ENCODE assay signal across 8 mouse cellular contexts in the genomic region with DNA sequence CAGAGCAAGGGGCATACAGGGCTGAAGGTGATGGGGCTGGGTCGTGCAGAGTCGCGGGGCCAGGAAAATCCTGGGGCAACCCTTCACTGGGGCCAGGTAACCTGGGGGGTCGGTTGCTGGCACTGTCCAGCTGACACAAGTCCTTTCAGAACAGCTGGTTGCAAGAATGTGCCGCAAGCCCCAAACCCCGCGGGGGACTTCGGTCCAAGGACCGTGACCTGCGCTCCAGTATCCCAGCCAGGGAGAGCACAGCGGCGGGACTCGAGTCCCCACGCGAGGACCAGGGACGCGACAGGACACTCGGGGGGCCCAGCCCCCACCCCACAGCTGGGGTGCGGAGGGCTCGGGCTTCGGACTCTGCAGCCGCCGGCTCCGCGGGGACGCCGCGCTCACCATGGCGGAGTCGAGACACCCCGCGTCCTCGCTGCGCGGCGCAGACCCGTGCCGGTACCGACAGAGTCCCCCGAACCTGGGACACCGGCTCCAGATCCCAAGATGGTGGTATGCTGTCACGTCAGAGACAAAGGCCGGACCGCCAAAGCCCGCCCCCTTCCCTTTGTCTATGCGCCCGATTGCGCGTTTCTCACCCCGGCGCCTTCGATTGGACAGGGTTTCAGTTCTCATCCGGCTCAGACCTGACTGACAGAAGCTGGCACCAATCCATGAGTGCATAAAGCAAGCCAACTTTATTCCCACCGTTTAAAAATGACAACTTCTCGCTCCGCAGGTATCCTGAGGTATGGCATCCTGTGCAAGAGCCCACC. TPM values are rescaled to one million over a fixed set of nuclear protein-coding genes. Genes with fewer than 3 reads are reported as not detected.
DNase-seq lines count a peak whose midpoint lies in the region; ATAC-seq and TF ChIP-seq lines count a peak whose summit lies in the region.

Zfp810 (minus strand) TSS at position 493 of the 764 bp plus-strand sequence.

- peak; percentile 70 for TF ChIP-seq POLR2A in thymus, adult 2 months (IDR thresholded peaks at IDR 0.05; ENCODE audit: control insufficient read depth, extremely low read depth, insufficient read depth, low read length, poor library complexity)

- POLR2A ChIA-PET in Patski (lab: Charles Lee) = interaction anchor here (1.1 kb wide), 1 partner anchor 83 kb away, joined by 5 read pairs; no protein-coding TSS in a partner anchor

- H3K4me3 ChIP-seq in hindbrain, embryonic 11.5 days (ENCODE audit: low read depth, low read length) = peak within 1 kb of the TSS; percentile 71
- H3K4me3 ChIP-seq in lung, embryonic 16.5 days (ENCODE audit: low read length) = peak within 1 kb of the TSS; percentile 82
- peak within 1 kb of the TSS; percentile 81 for H3K4me3 ChIP-seq in thymus, adult 2 months (ENCODE audit: control insufficient read depth, insufficient read depth, low read length)

- H3K4me2 ChIP-seq in hindbrain, embryonic 11.5 days (replicated peaks; ENCODE audit: low read depth, low read length) = peak within 1 kb of the TSS; percentile 76
- peak within 1 kb of the TSS; percentile 78 for H3K4me2 ChIP-seq in lung, embryonic 16.5 days (ENCODE audit: low read depth, low read length)

- peaks cover 16% of the 10 kb centered on the region for H3K36me3 ChIP-seq in hindbrain, embryonic 11.5 days (ENCODE audit: control insufficient read depth, insufficient read depth, low read length)
- peaks cover 21% of the 10 kb centered on the region for H3K36me3 ChIP-seq in lung, embryonic 16.5 days (ENCODE audit: control insufficient read depth, insufficient read depth, low read length)
- H3K36me3 ChIP-seq in thymus, adult 2 months (ENCODE audit: control insufficient read depth, insufficient read depth, low read length) = peaks cover 7% of the 10 kb centered on the region

- no peak for TF ChIP-seq CTCF in Patski (IDR thresholded peaks at IDR 0.05)
- no peak for TF ChIP-seq CTCF in thymus, adult 2 months (IDR thresholded peaks at IDR 0.05; ENCODE audit: borderline replicate concordance, control insufficient read depth, extremely low read depth, insufficient read depth, low read length, poor library complexity)

- peak within 1 kb of the TSS; percentile 66 for H3K27ac ChIP-seq in hindbrain, embryonic 11.5 days (ENCODE audit: low read depth, low read length)
- H3K27ac ChIP-seq in lung, embryonic 16.5 days (ENCODE audit: low read length) = peak within 1 kb of the TSS; percentile 79
- H3K27ac ChIP-seq in thymus, adult 2 months (ENCODE audit: control insufficient read depth, insufficient read depth, low read length) = peak within 1 kb of the TSS; percentile 26; the same call in 1 of the 2 replicates

- peak; percentile 84 for DNase-seq in Patski (ENCODE audit: low read depth, low spot score)
- DNase-seq in cerebellum, postnatal 14 days = peak; percentile 96 to 97
- DNase-seq in frontal cortex, postnatal 10 days (ENCODE audit: low spot score in 2 of 2) = peak; percentile 92 to 94
- DNase-seq in hindbrain, embryonic 11.5 days (ENCODE audit: low spot score) = peak; percentile 95
- DNase-seq in layer of hippocampus, adult 9-11 months = peak; percentile 96
- DNase-seq in ovary, adult 18-20 months (ENCODE audit: low spot score) = peak; percentile 90
- peak; percentile 95 for DNase-seq in thymus, adult 2 months

- under 1% methylated on average over 54 of the region's 56 CpGs for WGBS in hindbrain, embryonic 11.5 days
- WGBS in lung, embryonic 16.5 days = under 1% methylated on average over 48 of the region's 56 CpGs
- WGBS in thymus, adult 2 months = under 1% methylated on average over 56 of the region's 56 CpGs

- no peaks in the 10 kb centered on the region; the same call in 1 of the 2 replicates for H3K4me1 ChIP-seq in hindbrain, embryonic 11.5 days (replicated peaks; ENCODE audit: control insufficient read depth, insufficient read depth, low read length)
- peaks cover 7% of the 10 kb centered on the region; the same call in 1 of the 2 replicates for H3K4me1 ChIP-seq in lung, embryonic 16.5 days (replicated peaks; ENCODE audit: control insufficient read depth, insufficient read depth, low read length)
- peaks cover 7% of the 10 kb centered on the region for H3K4me1 ChIP-seq in thymus, adult 2 months (replicated peaks; ENCODE audit: control insufficient read depth, insufficient read depth, low read length)

- H3K9me3 ChIP-seq in hindbrain, embryonic 11.5 days (ENCODE audit: control insufficient read depth, low read length) = no peaks in the 10 kb centered on the region
- H3K9me3 ChIP-seq in lung, embryonic 16.5 days (ENCODE audit: control insufficient read depth, low read length) = peaks cover 2% of the 10 kb centered on the region; the same call in 1 of the 2 replicates

- ATAC-seq in Patski = peak; percentile 97
- peak; percentile 99 for ATAC-seq in hindbrain, embryonic 11.5 days (ENCODE audit: low FRiP score)
- ATAC-seq in lung, embryonic 16.5 days (ENCODE audit: low read depth) = peak; percentile 99

- H3K27me3 ChIP-seq in Patski = no peaks in the 10 kb centered on the region
- no peaks in the 10 kb centered on the region for H3K27me3 ChIP-seq in hindbrain, embryonic 11.5 days (ENCODE audit: control insufficient read depth, insufficient read depth, low read length)
- H3K27me3 ChIP-seq in lung, embryonic 16.5 days (ENCODE audit: control insufficient read depth, insufficient read depth, low read depth, low read length) = no peaks in the 10 kb centered on the region
- H3K27me3 ChIP-seq in thymus, adult 2 months (ENCODE audit: control insufficient read depth, insufficient read depth, low read length) = no peaks in the 10 kb centered on the region

- peak within 1 kb of the TSS; percentile 91 for H3K9ac ChIP-seq in hindbrain, embryonic 11.5 days (ENCODE audit: low read depth, low read length)
- peak within 1 kb of the TSS; percentile 93 for H3K9ac ChIP-seq in lung, embryonic 16.5 days (ENCODE audit: low read length)

- CTCF ChIA-PET in Patski (lab: Charles Lee) = no interaction called here

- in situ Hi-C loops in Patski (cut with MboI; ENCODE audit: low pct_unique_long_range_greater_than_20kb) = no loop called here

RNA-seq across cellular contexts. Expression of gene Zfp810, which starts in this region (rescaled TPM):
- polyA plus RNA-seq in Patski (2021) = 12.5 TPM
- 25.5 and 34.1 TPM in 2 replicates for polyA plus RNA-seq in hindbrain, embryonic 11.5 days (2014; fragmentation: Nextera tagmentation; extraction: Ambion mirVana)
- polyA plus RNA-seq in lung, embryonic 16.5 days (2015; fragmentation: Nextera tagmentation; extraction: Ambion mirVana) = 20.0 and 21.3 TPM in 2 replicates
- polyA plus RNA-seq in thymus, adult 2 months (2012; rRNA removed) = 10.9 and 11.5 TPM in 2 replicates

Comparison
In these comparisons a context has a peak if more than half of its experiments do, and no peak if none do; other contexts are left out.
1. Peak in every context shown above with its lines: DNase-seq, ATAC-seq, H3K4me3 ChIP-seq and H3K27ac ChIP-seq.
2. H3K27ac ChIP-seq: peak in every context shown above with its lines; median percentile 79 in lung, embryonic 16.5 days; 66 in hindbrain, embryonic 11.5 days; 26 in thymus, adult 2 months.